Mouse (Mus musculus) urinary bladder, postnatal 14 days (tissue): Measurements from ENCODE around the gene Lrrc73.

Experiments used
- DNase-seq: peaks from one replicate; pipeline ENCODE4 v3.0.0; 2021; ENCODE audit warnings: low spot score

The Lrrc73 gene

DNA sequence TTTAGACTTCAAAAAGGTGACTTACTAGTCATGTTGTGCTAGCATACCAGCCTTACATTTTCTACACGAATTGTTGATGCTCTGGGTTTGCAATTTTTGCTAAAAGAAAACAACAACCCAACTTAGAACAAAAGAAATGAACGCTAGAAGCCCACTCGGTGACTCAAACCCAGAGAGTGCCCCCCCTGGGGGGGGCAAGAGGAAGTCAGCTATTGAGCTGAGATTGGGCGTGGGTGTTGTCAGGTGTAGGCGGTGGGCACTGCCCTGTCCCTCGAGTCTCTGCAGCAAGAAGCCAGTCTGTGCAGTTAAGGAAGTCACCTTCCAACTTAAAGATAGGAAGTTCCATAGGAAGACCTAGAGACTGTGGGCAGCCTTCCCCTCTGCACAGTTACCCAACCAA is 43.3 kb downstream of the Lrrc73 start:
- DNase-seq: no peak

DNA sequence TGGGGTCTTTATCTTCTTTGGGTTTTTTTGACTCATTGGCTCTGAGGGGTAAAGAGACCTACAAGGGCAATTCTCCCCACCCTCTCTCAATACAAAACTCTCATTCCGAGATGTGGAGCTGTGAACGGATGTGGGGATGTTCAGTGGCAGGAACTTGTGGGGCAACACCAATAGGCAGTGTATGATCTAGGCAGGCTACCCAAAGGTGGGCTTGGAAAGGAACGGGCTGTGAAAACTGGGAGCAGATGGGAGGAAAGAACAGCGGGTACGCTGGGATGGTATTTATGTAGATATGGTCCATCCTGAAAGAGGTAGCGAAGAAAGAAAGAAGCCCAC is 43.7 kb downstream of the Lrrc73 start:
- DNase-seq: no peak

DNA sequence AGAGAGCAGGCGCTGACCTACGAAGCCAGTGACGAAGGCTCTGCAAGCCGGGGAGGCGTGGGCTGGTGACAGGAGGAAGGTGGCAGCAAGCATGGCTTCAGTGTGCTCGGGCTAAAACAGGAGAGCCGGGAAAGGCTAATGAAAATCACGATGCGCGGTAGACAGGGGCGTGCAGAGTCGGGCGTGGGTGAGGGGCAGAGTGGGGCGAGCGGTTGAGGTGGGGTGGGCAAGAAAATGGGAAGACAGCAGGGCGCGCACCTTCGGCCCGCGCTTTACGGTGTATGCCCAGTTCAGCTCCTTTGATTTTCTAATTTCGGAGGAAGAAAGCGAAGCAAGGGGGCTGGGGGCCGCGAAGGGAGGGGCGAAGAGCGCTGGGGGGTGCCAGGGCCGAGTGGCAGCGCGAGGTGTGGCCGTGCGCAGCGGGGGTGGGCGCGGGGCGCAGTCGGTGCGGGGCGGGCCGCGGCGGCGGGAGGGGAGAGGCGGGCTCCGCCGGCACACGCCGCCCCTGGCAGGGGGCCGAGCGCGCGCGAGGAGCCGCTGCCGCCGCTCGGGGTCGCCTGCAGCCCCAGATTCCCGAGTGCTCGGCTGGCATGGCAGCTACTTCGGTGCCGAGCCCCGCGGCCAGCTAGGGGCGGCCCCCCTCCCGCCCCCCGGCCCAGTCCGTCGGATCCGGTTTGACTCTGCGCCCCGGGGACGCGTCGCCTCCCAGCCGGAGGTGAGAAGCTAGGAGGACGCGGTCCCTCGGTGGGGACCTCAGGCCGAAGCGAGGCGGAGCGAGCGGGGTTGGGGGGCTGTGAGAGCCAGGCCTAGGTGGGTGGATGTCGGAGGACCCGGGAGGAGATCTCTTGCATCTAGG is 44.3 kb downstream of the Lrrc73 start, which contains the start of gene Dlk2:
Gene Dlk2, plus strand, starts transcription at position 58 of the 856 bp plus-strand sequence.
- DNase-seq: no peak

- peak; percentile 90 for DNase-seq
These were observed 45.0 kb downstream of the Lrrc73 start for GRCm38 (mm10) chr17:46298220-46298913.

- DNase-seq: peak; percentile 58
These were observed 48.6 kb downstream of the Lrrc73 start for GRCm38 (mm10) chr17:46301892-46302291.

GRCm38 (mm10) chr17:46304184-46304583 is 50.9 kb downstream of the Lrrc73 start:
- DNase-seq: no peak
